Mouse (Mus musculus) CH12.LX (cell line): ENCODE data around the gene Ntrk2. TPM values are rescaled to one million over a fixed set of nuclear protein-coding genes. Genes with fewer than 3 reads are reported as not detected.

Source experiments
- DNase-seq: peaks from one replicate; pipeline ENCODE4 v3.0.0-alpha.2; 2013; ENCODE audit errors: extremely low read depth
- H3K27ac ChIP-seq: 2 replicates; pipeline ENCODE4 v1.5.1; 2012; ENCODE audit warnings: low read depth, mild to moderate bottlenecking, control low read depth, moderate library complexity; ENCODE audit not compliant: insufficient read depth
- H3K27me3 ChIP-seq: replicated peaks from 2 replicates; pipeline ENCODE3; 2012; ENCODE audit warnings: inconsistent platforms
- H3K36me3 ChIP-seq, 2 experiments: replicated peaks in 1 of 2; 2 replicates each; pipeline versions ENCODE3 to v1.6.1; 2012; ENCODE audit warnings: inconsistent platforms in 1 of 2, low read length in 1 of 2, mild to moderate bottlenecking in 1 of 2, mixed read lengths in 1 of 2, moderate library complexity in 1 of 2; ENCODE audit not compliant: control insufficient read depth in 1 of 2, insufficient read depth in 1 of 2
- H3K4me1 ChIP-seq, 2 experiments: 2 replicates each; pipeline ENCODE4 v1.6.1; 2012; ENCODE audit warnings: inconsistent platforms in 1 of 2, moderate library complexity in 1 of 2; ENCODE audit not compliant: insufficient read depth in 2 of 2, control insufficient read depth in 1 of 2
- H3K4me2 ChIP-seq: 2 replicates; pipeline ENCODE4 v1.6.1; 2012; ENCODE audit warnings: low read depth, mild to moderate bottlenecking, control low read depth; ENCODE audit not compliant: poor library complexity, insufficient read depth, severe bottlenecking
- H3K4me3 ChIP-seq, 3 experiments: fragments of 150-350 bp in 1 of 3; sonication (generic) in 1 of 3; replicated peaks in 1 of 3; 2 replicates each; pipeline versions ENCODE3 to v1.5.1; 2011 to 2012; ENCODE audit warnings: low read depth in 2 of 3, low read length in 2 of 3, mild to moderate bottlenecking in 2 of 3, moderate library complexity in 2 of 3, control low read depth in 1 of 3, improper control_type of control experiment in 1 of 3, inconsistent platforms in 1 of 3, mixed read lengths in 1 of 3; ENCODE audit not compliant: poor library complexity in 1 of 3
- H3K79me2 ChIP-seq: replicated peaks from 2 replicates; pipeline ENCODE4 v1.6.1; 2012; ENCODE audit warnings: mild to moderate bottlenecking, moderate library complexity; ENCODE audit not compliant: control insufficient read depth, poor library complexity, insufficient read depth, severe bottlenecking; ENCODE audit errors: extremely low read depth
- H3K9ac ChIP-seq: 2 replicates; pipeline ENCODE4 v1.6.1; 2012; ENCODE audit warnings: low read depth, mild to moderate bottlenecking, control low read depth, moderate library complexity; ENCODE audit not compliant: insufficient read depth
- H3K9me3 ChIP-seq: replicated peaks from 2 replicates; pipeline ENCODE3; 2012; ENCODE audit warnings: low read length, inconsistent platforms, mixed read lengths
- BHLHE40 ChIP-seq: IDR thresholded peaks from 2 replicates; pipeline ENCODE4 v1.6.1; 2011; ENCODE audit warnings: mild to moderate bottlenecking, low read depth, low read length, improper control_type of control experiment
- CHD2 ChIP-seq: IDR thresholded peaks from 2 replicates; pipeline ENCODE4 v1.6.1; 2011; ENCODE audit warnings: low read length, improper control_type of control experiment
- CTCF ChIP-seq, 2 experiments: IDR thresholded peaks in 1 of 2; conservative IDR thresholded peaks in 1 of 2; 2 replicates each; pipeline ENCODE4 v1.5.1; 2011 to 2012; ENCODE audit warnings: low read depth in 2 of 2, low read length in 2 of 2, improper control_type of control experiment in 1 of 2, inconsistent platforms in 1 of 2, mild to moderate bottlenecking in 1 of 2, moderate library complexity in 1 of 2
- E2F4 ChIP-seq: IDR thresholded peaks from 2 replicates; pipeline ENCODE4 v1.6.1; 2011; ENCODE audit warnings: low read depth, low read length, improper control_type of control experiment; ENCODE audit not compliant: insufficient replicate concordance
- ELF1 ChIP-seq: IDR thresholded peaks from 2 replicates; pipeline ENCODE4 v1.6.1; 2014; ENCODE audit warnings: low read depth, mild to moderate bottlenecking, inconsistent platforms, low read length, improper control_type of control experiment
- EP300 ChIP-seq: IDR thresholded peaks from 2 replicates; pipeline ENCODE4 v1.6.1; 2011; ENCODE audit warnings: low read length, improper control_type of control experiment
- ETS1 ChIP-seq: conservative IDR thresholded peaks from 2 replicates; pipeline ENCODE4 v1.6.1; 2012; ENCODE audit warnings: low read depth, mild to moderate bottlenecking, inconsistent platforms, low read length, improper control_type of control experiment, moderate library complexity
- GABPA ChIP-seq: IDR thresholded peaks from 2 replicates; pipeline ENCODE4 v1.6.1; 2012; ENCODE audit warnings: low read depth, low read length, improper control_type of control experiment, inconsistent platforms; ENCODE audit not compliant: insufficient replicate concordance
- JUND ChIP-seq: conservative IDR thresholded peaks from 2 replicates; pipeline ENCODE4 v1.6.1; 2011; ENCODE audit warnings: low read depth, low read length, improper control_type of control experiment
- KAT2A ChIP-seq: IDR thresholded peaks from 2 replicates; pipeline ENCODE4 v1.6.1; 2012; ENCODE audit warnings: low read length, improper control_type of control experiment, inconsistent platforms; ENCODE audit not compliant: insufficient replicate concordance
- MAFK ChIP-seq: IDR thresholded peaks from 2 replicates; pipeline ENCODE4 v1.6.1; 2011; ENCODE audit warnings: low read length, improper control_type of control experiment; ENCODE audit not compliant: insufficient replicate concordance
- MEF2A ChIP-seq: IDR thresholded peaks from 2 replicates; pipeline ENCODE4 v1.6.1; 2014; ENCODE audit warnings: low read depth, mild to moderate bottlenecking, inconsistent platforms, low read length, improper control_type of control experiment, borderline replicate concordance
- MXI1 ChIP-seq: IDR thresholded peaks from 2 replicates; pipeline ENCODE4 v1.6.1; 2011; ENCODE audit warnings: mild to moderate bottlenecking, low read depth, low read length, improper control_type of control experiment
- MYC ChIP-seq: IDR thresholded peaks from 2 replicates; pipeline ENCODE4 v1.6.1; 2011; ENCODE audit warnings: low read depth, mild to moderate bottlenecking, improper control_type of control experiment, low read length
- NELFE ChIP-seq: IDR thresholded peaks from 2 replicates; pipeline ENCODE4 v1.6.1; 2011; ENCODE audit warnings: low read depth, low read length, improper control_type of control experiment
- POLR2A ChIP-seq: IDR thresholded peaks from 2 replicates; pipeline ENCODE4 v1.6.1; 2011; ENCODE audit warnings: low read depth, mild to moderate bottlenecking, improper control_type of control experiment, low read length
- RAD21 ChIP-seq: IDR thresholded peaks from 2 replicates; pipeline ENCODE4 v1.6.1; 2011; ENCODE audit warnings: low read depth, mild to moderate bottlenecking, low read length, improper control_type of control experiment, moderate library complexity
- TCF12 ChIP-seq: IDR thresholded peaks from 2 replicates; pipeline ENCODE4 v1.6.1; 2014; ENCODE audit warnings: low read depth, mild to moderate bottlenecking, inconsistent platforms, low read length, improper control_type of control experiment
- UBTF ChIP-seq: IDR thresholded peaks from 2 replicates; pipeline ENCODE4 v1.6.1; 2012; ENCODE audit warnings: low read depth, mild to moderate bottlenecking, inconsistent platforms, low read length, improper control_type of control experiment, moderate library complexity
- ZC3H11A ChIP-seq: IDR thresholded peaks from 2 replicates; pipeline ENCODE4 v1.6.1; 2012; ENCODE audit warnings: low read depth, mild to moderate bottlenecking, inconsistent platforms, low read length, improper control_type of control experiment
- ZKSCAN1 ChIP-seq: IDR thresholded peaks from 2 replicates; pipeline ENCODE4 v1.6.1; 2012; ENCODE audit warnings: low read depth, inconsistent platforms, low read length, improper control_type of control experiment, borderline replicate concordance
- ZMIZ1 ChIP-seq: IDR thresholded peaks from 2 replicates; pipeline ENCODE4 v1.6.1; 2012; ENCODE audit warnings: low read depth, mild to moderate bottlenecking, inconsistent platforms, low read length, improper control_type of control experiment
- dilution Hi-C: fragments of 300-500 bp; cut with MboI; formaldehyde crosslinking; loops from 2 replicates; pipeline ENCODE4 v1.14.3; 2020; ENCODE audit warnings: low sequenced_read_pairs; ENCODE audit not compliant: extremely low pct_unique_long_range_greater_than_20kb, extremely low pct_ligation_motif_present
- in situ Hi-C: fragments of 300-500 bp; cut with MboI; formaldehyde crosslinking; loops from 3 replicates; pipeline ENCODE4 v1.14.3; 2019; ENCODE audit warnings: low sequenced_read_pairs, low pct_ligation_motif_present, low pct_unique_long_range_greater_than_20kb, mixed read lengths
- polyA plus RNA-seq: library from polyadenylated mRNA; unstranded; fragments of >175 nt; gene quantifications from 2 replicates; pipeline ENCODE4 v1.2.1, GENCODE M21; 2012; ENCODE audit warnings: low read depth; ENCODE audit not compliant: insufficient read length
- total RNA-seq, 2 experiments: library from RNA; depleted of rRNA; stranded (reverse); fragments of 300-350 nt in 1 of 2; fragments of >200 nt in 1 of 2; gene quantifications; 2 replicates each; pipeline ENCODE4 v1.2.3; 2012 to 2014

Gene Ntrk2
- total and polyA plus RNA-seq, 3 experiments = not detected

- Histone ChIP-seq H3K9me3 (peaks cover 75% of the 10 kb centered on the region), H3K36me3 (no peaks in the 10 kb centered on the region), H3K79me2 (no peaks in the 10 kb centered on the region), H3K27ac (no peak overlapping the region), H3K27me3 (no peaks in the 10 kb centered on the region), H3K4me1 (no peaks in the 10 kb centered on the region), H3K9ac (no peak overlapping the region), H3K4me3 (no peak overlapping the region), H3K4me2 (no peak overlapping the region)
- dilution Hi-C loops (no loop called here), in situ Hi-C loops (no loop called here)
- TF ChIP-seq MYC (no peak), MAFK (no peak), RAD21 (no peak), CHD2 (no peak), JUND (no peak), ELF1 (no peak), E2F4 (no peak), BHLHE40 (no peak), EP300 (no peak), ZMIZ1 (no peak), ZKSCAN1 (no peak), ZC3H11A (no peak), MEF2A (no peak), NELFE (no peak)
- no peak for DNase-seq
Measured at GRCm38 (mm10) chr13:58801291-58801690, 5.1 kb upstream of the Ntrk2 start.

- no peak for DNase-seq
- dilution Hi-C loops = no loop called here
- in situ Hi-C loops = no loop called here
Measured at GRCm38 (mm10) chr13:58803882-58804281, 2.5 kb upstream of the Ntrk2 start.

More at GRCm38 (mm10) chr13:58803882-58804281, 2.5 kb upstream of the Ntrk2 start:
- peaks cover 78% of the 10 kb centered on the region for H3K9me3 ChIP-seq
- no peak overlapping the region for H3K4me3 ChIP-seq
- H3K27me3 ChIP-seq = no peaks in the 10 kb centered on the region
- H3K9ac ChIP-seq = no peak overlapping the region
- H3K4me1 ChIP-seq = no peaks in the 10 kb centered on the region
- no peak overlapping the region for H3K4me2 ChIP-seq
- no peak overlapping the region for H3K27ac ChIP-seq
- no peaks in the 10 kb centered on the region for H3K36me3 ChIP-seq
- TF ChIP-seq CTCF (conservative IDR thresholded peaks at IDR 0.05 in 1 of 2, IDR thresholded peaks at IDR 0.05 in 1 of 2; ENCODE audit: low read depth in 2 of 2, low read length in 2 of 2) (no peak), MXI1 (no peak), ETS1 (no peak), NELFE (no peak), ZC3H11A (no peak), RAD21 (no peak), POLR2A (no peak), GABPA (no peak), KAT2A (no peak), UBTF (no peak), TCF12 (no peak)
- H3K79me2 ChIP-seq = no peaks in the 10 kb centered on the region
